Mouse (Mus musculus) testis, postnatal 14 days (tissue): ENCODE measurements around the gene D10Wsu102e.
"Not testable (repeated sequence)": the region's sequence is repeated elsewhere in the genome, so short reads cannot be mapped to it uniquely, and the experiment has no call there.

Experiments
- DNase-seq: peaks from one replicate; pipeline ENCODE4 v3.0.0; 2021; ENCODE audit warnings: low spot score

D10Wsu102e gene

GRCm38 (mm10) chr10:83385330-83385910 is 25.4 kb downstream of the D10Wsu102e start:
- DNase-seq = no peak

GRCm38 (mm10) chr10:83397336-83397735 is 37.3 kb downstream of the D10Wsu102e start:
- DNase-seq = no peak

- not testable (repeated sequence) for DNase-seq
Measured at GRCm38 (mm10) chr10:83400896-83401295, 40.9 kb downstream of the D10Wsu102e start.

GRCm38 (mm10) chr10:83405031-83405430 is 45.0 kb downstream of the D10Wsu102e start:
- no peak for DNase-seq

GRCm38 (mm10) chr10:83405711-83406110 is 45.7 kb downstream of the D10Wsu102e start:
- DNase-seq = no peak

GRCm38 (mm10) chr10:83407141-83407540 is 47.1 kb downstream of the D10Wsu102e start:
- DNase-seq = no peak

- not testable (repeated sequence) for DNase-seq
Measured at GRCm38 (mm10) chr10:83418466-83418865, 58.4 kb downstream of the D10Wsu102e start.

GRCm38 (mm10) chr10:83448582-83448981 is 88.6 kb downstream of the D10Wsu102e start:
- DNase-seq = no peak

- DNase-seq = no peak
Measured at GRCm38 (mm10) chr10:83457531-83457930, 97.5 kb downstream of the D10Wsu102e start.

GRCm38 (mm10) chr10:83475226-83475625 is 115.2 kb downstream of the D10Wsu102e start:
- no peak for DNase-seq

GRCm38 (mm10) chr10:83477286-83477685 is 117.3 kb downstream of the D10Wsu102e start:
- no peak for DNase-seq

GRCm38 (mm10) chr10:83490506-83490905 is 130.5 kb downstream of the D10Wsu102e start:
- no peak for DNase-seq

- no peak for DNase-seq
Measured at GRCm38 (mm10) chr10:83497321-83497720, 137.3 kb downstream of the D10Wsu102e start.

- no peak for DNase-seq
Measured at GRCm38 (mm10) chr10:83508962-83509660, 149.1 kb downstream of the D10Wsu102e start.

- no peak for DNase-seq
Measured at GRCm38 (mm10) chr10:83511304-83511703, 151.3 kb downstream of the D10Wsu102e start.

- no peak for DNase-seq
Measured at GRCm38 (mm10) chr10:83513736-83514135, 153.7 kb downstream of the D10Wsu102e start.

- no peak for DNase-seq
Measured at GRCm38 (mm10) chr10:83520990-83521389, 161.0 kb downstream of the D10Wsu102e start.

- DNase-seq = not testable (repeated sequence)
Measured at GRCm38 (mm10) chr10:83524238-83524637, 164.2 kb downstream of the D10Wsu102e start.

GRCm38 (mm10) chr10:83530384-83530967 is 170.5 kb downstream of the D10Wsu102e start:
- no peak for DNase-seq

- DNase-seq = no peak
Measured at GRCm38 (mm10) chr10:83533258-83533909, 173.4 kb downstream of the D10Wsu102e start.

- DNase-seq = peak; percentile 75
Measured at GRCm38 (mm10) chr10:83533910-83534283, 173.9 kb downstream of the D10Wsu102e start, which contains the start of gene Aldh1l2. TSS of gene Aldh1l2 (minus strand) at chr10:83534140.

- DNase-seq = no peak
Measured at GRCm38 (mm10) chr10:83536436-83536835, 176.4 kb downstream of the D10Wsu102e start.
